Mouse (Mus musculus): ENCODE measurements around the gene Nexmif. TPM values are rescaled to one million over a fixed set of nuclear protein-coding genes. Genes with fewer than 3 reads are reported as not detected.

Nexmif gene
- polyA plus RNA-seq (2014; fragmentation: Illumina TruSeq; extraction: RNeasy Lipid Tissue Mini Kit (QIAGEN cat#74804); ENCODE audit: low replicate concordance) = 0.11 TPM

GRCm38 (mm10) chrX:104200736-104201591 is at the start of gene Nexmif:
TSS of gene Nexmif (minus strand) at chrX:104201185.

Other genes starting within 250 kb of the Nexmif start
- 54.6 TPM for gene Rlim, start 219.9 kb downstream of the Nexmif start, polyA plus RNA-seq (2014; fragmentation: Illumina TruSeq; extraction: RNeasy Lipid Tissue Mini Kit (QIAGEN cat#74804); ENCODE audit: low replicate concordance)
- 111 TPM for gene Abcb7, start 212.7 kb upstream of the Nexmif start, polyA plus RNA-seq (2014; fragmentation: Illumina TruSeq; extraction: RNeasy Lipid Tissue Mini Kit (QIAGEN cat#74804); ENCODE audit: low replicate concordance)

Data from small intestine, adult 10 weeks (tissue).